Comparison of ENCODE assay signal across 25 mouse cellular contexts in the genomic region with DNA sequence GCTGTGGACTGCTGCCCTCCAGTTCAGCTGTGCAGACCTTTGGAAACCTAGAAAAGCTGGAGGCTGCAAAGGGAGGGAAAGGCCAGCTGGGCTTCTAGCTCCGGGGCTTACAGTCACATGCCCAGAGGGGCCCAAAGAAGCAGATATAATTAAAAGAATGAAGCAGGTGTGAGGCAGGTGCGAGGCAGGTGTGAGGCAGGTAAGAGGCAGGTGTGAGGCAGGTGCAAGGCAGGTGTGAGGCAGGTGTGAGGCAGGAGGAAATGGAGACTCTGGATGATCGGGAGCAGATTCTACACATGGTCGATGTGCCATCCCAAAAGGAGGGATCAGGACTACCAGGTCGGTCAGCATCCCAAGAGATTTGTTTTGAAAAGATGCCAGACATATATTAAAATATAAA. TPM values are rescaled to one million over a fixed set of nuclear protein-coding genes. Genes with fewer than 3 reads are reported as not detected.
"Had no signal": no experiment of that assay in that cellular context is flagged by ENCODE, and none has a peak within 500 bp of the region (broad histone marks: within the 10 kb centered on the region; RNA-seq: fewer than 3 reads in every experiment).

No protein-coding gene starts in this region.

- H3K27ac ChIP-seq: heart, adult 2 months; hindbrain, embryonic 13.5 days; hindbrain, embryonic 15.5 days; hindbrain, postnatal 0 days; kidney, embryonic 15.5 days; kidney, postnatal 0 days; limb, embryonic 13.5 days; limb, embryonic 15.5 days had no signal

- ATAC-seq: forebrain, postnatal 0 days; hindbrain, postnatal 0 days; intestine, embryonic 16.5 days had no signal

- H3K27me3 ChIP-seq: hindbrain, embryonic 15.5 days; limb, embryonic 13.5 days; limb, embryonic 15.5 days had no signal

- H3K36me3 ChIP-seq: hindbrain, embryonic 13.5 days; hindbrain, embryonic 15.5 days; kidney, embryonic 15.5 days; limb, embryonic 13.5 days; limb, embryonic 15.5 days had no signal

- H3K9me3 ChIP-seq: hindbrain, embryonic 13.5 days; hindbrain, embryonic 15.5 days; kidney, embryonic 15.5 days; limb, embryonic 13.5 days; limb, embryonic 15.5 days had no signal

- H3K9ac ChIP-seq: forebrain, postnatal 0 days; hindbrain, embryonic 13.5 days; hindbrain, embryonic 15.5 days; kidney, embryonic 15.5 days; limb, embryonic 13.5 days; limb, embryonic 15.5 days had no signal

- H3K4me3 ChIP-seq: heart, adult 2 months; hindbrain, embryonic 13.5 days; hindbrain, embryonic 15.5 days; kidney, embryonic 15.5 days; limb, embryonic 13.5 days; limb, embryonic 15.5 days had no signal

- H3K4me2 ChIP-seq: heart, embryonic 11.5 days; hindbrain, embryonic 13.5 days; hindbrain, embryonic 15.5 days; kidney, embryonic 15.5 days; limb, embryonic 13.5 days; limb, embryonic 15.5 days had no signal

- DNase-seq: forebrain, postnatal 0 days; gastrocnemius, postnatal 25 days; heart, adult 2 months; heart, postnatal 14 days; heart, postnatal 36 days; kidney, adult 11 months; kidney, adult 2 months; kidney, adult 9 months; kidney, postnatal 14 days; kidney, postnatal 36 days; layer of hippocampus, adult 9-11 months; layer of hippocampus, postnatal 36 days; left cerebral cortex, postnatal 4 days had no signal

RNA-seq across cellular contexts. Expression of a gene that starts 19.7 kb away (rescaled TPM):
- total RNA-seq: granulocyte monocyte progenitor cell, adult 5-6 weeks; hematopoietic stem cell, adult 5-6 weeks had no signal
- polyA plus RNA-seq: hindbrain, embryonic 11.5 days had no signal
